Mouse (Mus musculus): Measurements from ENCODE around the gene Unc5a.

- TF ChIP-seq MAZ (IDR thresholded peaks at IDR 0.05; ENCODE audit: low read depth, low read length): no peak
- no peak for TF ChIP-seq JUND (conservative IDR thresholded peaks at IDR 0.05; ENCODE audit: low read depth, low read length)
- TF ChIP-seq ETS1 (conservative IDR thresholded peaks at IDR 0.05; ENCODE audit: low read depth, low read length): no peak
- TF ChIP-seq POLR2A (IDR thresholded peaks at IDR 0.05; ENCODE audit: low read depth, low read length): no peak
- no peak for TF ChIP-seq CTCF (conservative IDR thresholded peaks at IDR 0.05 in 1 of 2, IDR thresholded peaks at IDR 0.05 in 1 of 2; ENCODE audit: low read depth in 2 of 2, low read length in 2 of 2)
- no peak for TF ChIP-seq MAFK (IDR thresholded peaks at IDR 0.05; ENCODE audit: insufficient replicate concordance, low read length)
- no peak for TF ChIP-seq UBTF (IDR thresholded peaks at IDR 0.05; ENCODE audit: low read depth, low read length)
- TF ChIP-seq EP300 (IDR thresholded peaks at IDR 0.05; ENCODE audit: low read length): no peak
- TF ChIP-seq ZKSCAN1 (IDR thresholded peaks at IDR 0.05; ENCODE audit: borderline replicate concordance, low read depth, low read length): no peak
- TF ChIP-seq MAX (IDR thresholded peaks at IDR 0.05; ENCODE audit: low read length): no peak
These were observed 39.1 kb downstream of the Unc5a start for GRCm38 (mm10) chr13:54988181-54988760.

Measured in CH12.LX (cell line).